Mouse (Mus musculus): ENCODE data around the gene Brdt. TPM values are rescaled to one million over a fixed set of nuclear protein-coding genes. Genes with fewer than 3 reads are reported as not detected.

The Brdt gene
- total RNA-seq, 2 experiments from 2014 or later: 2.6 to 3.5 TPM

DNA sequence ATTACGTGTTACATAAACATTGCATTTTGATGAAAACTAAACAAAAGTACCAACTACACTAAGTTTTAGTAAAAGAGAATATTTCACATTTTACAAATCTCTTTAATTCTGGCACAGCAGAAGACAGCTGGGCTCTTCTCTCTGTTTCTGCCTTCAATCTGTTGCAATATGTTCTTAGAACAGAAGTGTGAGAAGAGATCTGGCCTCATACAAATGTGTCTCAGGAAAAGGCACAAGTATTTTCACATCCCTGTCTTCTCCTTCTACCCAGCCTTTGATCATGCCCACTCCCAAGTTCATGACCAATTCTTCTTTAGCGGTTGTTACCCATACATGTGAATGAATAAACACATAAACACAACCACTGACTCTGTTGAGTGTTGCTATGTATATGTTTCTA lies 84.1 kb downstream of the Brdt start:
- DNase-seq: no peak

DNA sequence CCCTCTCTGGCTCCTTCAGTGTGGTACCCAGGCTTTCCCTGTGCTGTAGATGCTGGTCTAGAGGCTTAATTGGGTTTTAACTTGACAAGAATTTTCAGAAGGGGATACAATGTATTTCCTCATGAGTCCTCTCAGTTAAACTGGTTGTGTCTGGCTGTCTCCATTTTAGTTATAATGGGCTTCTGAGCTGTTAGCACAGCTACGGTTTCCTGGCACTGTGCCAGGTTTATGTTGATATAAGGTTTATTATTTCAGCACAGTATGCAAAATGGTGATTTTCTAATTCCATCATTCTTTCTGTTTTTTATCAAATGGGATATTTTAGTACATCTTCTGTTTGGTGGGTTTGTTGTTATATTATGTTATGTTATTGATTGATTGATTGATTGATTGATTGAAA lies 90.7 kb downstream of the Brdt start:
- DNase-seq: no peak

DNA sequence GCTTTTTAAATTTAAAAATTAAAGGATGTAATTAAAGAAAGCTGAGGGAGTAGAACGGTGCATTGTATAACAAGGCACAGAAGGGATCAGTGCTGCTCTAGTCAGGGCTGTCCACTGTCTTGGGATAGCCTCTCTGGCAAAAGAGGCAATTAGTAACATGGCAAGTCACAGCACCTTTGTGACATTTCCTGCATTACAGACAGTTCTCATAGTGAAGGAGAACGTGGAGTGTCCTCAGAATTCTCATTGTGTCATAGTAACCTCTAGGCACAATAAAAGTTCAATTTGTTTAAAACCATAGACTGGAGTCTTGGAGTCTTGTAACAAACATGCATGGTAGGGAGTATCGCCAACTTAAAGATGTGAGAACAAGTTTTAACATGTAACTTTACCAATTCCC lies 100.3 kb downstream of the Brdt start, which contains the start of gene Lpcat2b:
TSS of gene Lpcat2b (plus strand) at position 301 of the 400 bp plus-strand sequence.
- DNase-seq: no peak

DNA sequence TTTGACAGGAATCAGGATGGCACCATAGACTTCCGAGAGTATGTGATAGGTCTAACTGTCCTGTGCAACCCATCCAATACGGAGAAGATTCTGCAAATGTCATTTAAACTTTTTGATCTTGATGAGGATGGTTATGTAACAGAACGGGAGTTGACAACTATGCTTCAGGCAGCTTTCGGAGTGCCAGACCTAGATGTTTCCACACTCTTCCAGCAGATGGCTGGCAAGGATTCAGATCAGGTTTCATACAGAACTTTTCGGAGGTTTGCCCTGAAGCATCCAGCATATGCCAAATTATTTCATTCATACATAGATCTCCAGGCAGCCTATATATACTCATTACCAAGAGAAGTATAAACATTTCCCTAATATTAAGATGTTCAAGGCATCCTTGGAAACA lies 103.0 kb downstream of the Brdt start:
- no peak for DNase-seq

DNA sequence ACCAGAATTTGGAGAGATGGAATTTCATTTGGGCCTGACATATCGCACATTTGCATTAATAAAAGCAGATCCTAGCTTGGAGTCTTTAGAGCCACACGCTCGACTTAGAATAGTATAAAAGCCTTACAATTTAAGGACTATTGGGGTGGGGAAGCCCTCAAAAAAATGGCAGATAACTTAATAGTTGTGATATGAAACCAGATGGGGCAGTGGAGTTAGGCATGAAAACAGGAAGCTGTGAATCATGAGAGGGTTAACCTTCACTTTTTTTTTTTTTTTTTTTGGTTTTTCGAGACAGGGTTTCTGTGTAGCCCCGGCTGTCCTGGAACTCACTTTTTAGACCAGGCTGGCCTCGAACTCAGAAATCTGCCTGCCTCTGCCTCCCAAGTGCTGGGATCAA lies 105.2 kb downstream of the Brdt start:
- DNase-seq: no peak

Other genes starting within 250 kb of the Brdt start
- gene Tgfbr3, start 41.5 kb upstream of the Brdt start, total RNA-seq (2021): 100 to 1,000 TPM; 125 to 160 TPM
- 1 to 10 TPM in 1 of 2 experiments, under 1 TPM in 1; 0.75 to 1.4 TPM for gene Ephx4, start 71.6 kb downstream of the Brdt start, total RNA-seq (2021)
- gene Lpcat2b, start 100.4 kb downstream of the Brdt start, total RNA-seq (2021): not detected
- gene Btbd8, start 106.8 kb downstream of the Brdt start, total RNA-seq (2021): 10 to 100 TPM in 1 of 2 experiments, 1 to 10 TPM in 1; 6.9 to 12.0 TPM
- under 1 TPM in 1 of 2 experiments, not detected in 1; 0.18 TPM for gene Gm42669, start 176.5 kb downstream of the Brdt start, total RNA-seq (2021)
- under 1 TPM in 1 of 2 experiments, not detected in 1; 0.18 TPM for gene 1700028K03Rik, start 203.6 kb downstream of the Brdt start, total RNA-seq (2021)

Measured in adrenal gland, postnatal 10 days (tissue).